Mouse (Mus musculus) heart, embryonic 16.5 days (tissue): ENCODE data around the gene Cyb5d1. TPM values are rescaled to one million over a fixed set of nuclear protein-coding genes. Genes with fewer than 3 reads are reported as not detected.

Experiments
- ATAC-seq: fragments of 200-750 bp; cut with Nextera tagmentation; replicated peaks from 2 replicates; pipeline ENCODE4 v1.8.0; 2017; ENCODE audit warnings: moderate number of reproducible peaks; ENCODE audit not compliant: insufficient read depth, low FRiP score; ENCODE audit errors: extremely low read depth
- H3K27ac ChIP-seq: fragments of 300-500 bp; sonication (generic); 2 replicates; pipeline ENCODE4 v1.5.1; 2014; ENCODE audit warnings: mild to moderate bottlenecking, low read length, control low read depth, moderate library complexity
- H3K27me3 ChIP-seq: fragments of 300-500 bp; sonication (generic); 2 replicates; pipeline ENCODE4 v1.6.1; 2014; ENCODE audit warnings: low read length, mixed read lengths; ENCODE audit not compliant: control insufficient read depth, insufficient read depth
- H3K36me3 ChIP-seq: fragments of 300-500 bp; sonication (generic); 2 replicates; pipeline ENCODE4 v1.6.1; 2014; ENCODE audit not compliant: control insufficient read depth, insufficient read depth
- H3K4me1 ChIP-seq: fragments of 300-500 bp; sonication (generic); 2 replicates; pipeline ENCODE4 v1.6.1; 2014; ENCODE audit warnings: low read length, mixed read lengths; ENCODE audit not compliant: control insufficient read depth, insufficient read depth
- H3K4me2 ChIP-seq: fragments of 300-500 bp; sonication (generic); 2 replicates; pipeline ENCODE4 v1.6.1; 2014; ENCODE audit warnings: low read depth, mild to moderate bottlenecking, control low read depth, low read length
- H3K4me3 ChIP-seq: fragments of 300-500 bp; sonication (generic); 2 replicates; pipeline ENCODE4 v1.5.1; 2014; ENCODE audit warnings: mild to moderate bottlenecking, control low read depth, low read length
- H3K9ac ChIP-seq: fragments of 300-500 bp; sonication (generic); 2 replicates; pipeline ENCODE4 v1.6.1; 2014; ENCODE audit warnings: low read length, control low read depth
- H3K9me3 ChIP-seq: fragments of 300-500 bp; sonication (generic); replicated peaks from 2 replicates; pipeline ENCODE4 v1.6.1; 2016; ENCODE audit warnings: low read length; ENCODE audit not compliant: control insufficient read depth
- WGBS: fragments of 180-500 bp; shearing (Covaris S2); extraction: QIAGEN DNeasy Blood & Tissue Kit; methylation state at CpG from one replicate; pipeline ENCODE4 v1.1.7; 2014; 5-methylcytosine and 5-hydroxymethylcytosine counted together
- polyA plus RNA-seq: library from polyadenylated mRNA; unstranded; fragments of >200 nt; fragmentation: Nextera tagmentation; extraction: Ambion mirVana; gene quantifications from 2 replicates; pipeline ENCODE4 v1.2.1, GENCODE M21; 2015

Gene Cyb5d1
- polyA plus RNA-seq, 1 experiment from 2014 or later = 27.6 TPM

GRCm38 (mm10) chr11:69362021-69362420, 33.4 kb downstream of the Cyb5d1 start:
- no peak overlapping the region for H3K4me3 ChIP-seq
- ATAC-seq = no peak
- 78% methylated on average over 7 of the region's 7 CpGs for WGBS

GRCm38 (mm10) chr11:69357690-69358089, 37.7 kb downstream of the Cyb5d1 start:
- Histone ChIP-seq H3K4me3 (no peak overlapping the region), H3K36me3 (peaks cover 49% of the 10 kb centered on the region), H3K9ac (no peak overlapping the region), H3K27me3 (no peaks in the 10 kb centered on the region), H3K9me3 (no peaks in the 10 kb centered on the region), H3K27ac (no peak overlapping the region), H3K4me2 (no peak overlapping the region), H3K4me1 (no peaks in the 10 kb centered on the region)
- 89% methylated on average over 12 of the region's 12 CpGs for WGBS
- no peak for ATAC-seq

More at GRCm38 (mm10) chr11:69362021-69362420, 33.4 kb downstream of the Cyb5d1 start:
- Histone ChIP-seq H3K9me3 (no peaks in the 10 kb centered on the region), H3K36me3 (peaks cover 32% of the 10 kb centered on the region), H3K4me1 (peaks cover 23% of the 10 kb centered on the region), H3K4me2 (no peak overlapping the region), H3K9ac (no peak overlapping the region), H3K27ac (no peak overlapping the region), H3K27me3 (no peaks in the 10 kb centered on the region)

- WGBS = 92% methylated on average over 5 of the region's 5 CpGs
Observed at GRCm38 (mm10) chr11:69356544-69356943, 38.9 kb downstream of the Cyb5d1 start.

GRCm38 (mm10) chr11:69346441-69346840, 49.0 kb downstream of the Cyb5d1 start:
- Histone ChIP-seq H3K4me1 (no peaks in the 10 kb centered on the region), H3K4me3 (no peak overlapping the region), H3K4me2 (no peak overlapping the region), H3K9me3 (no peaks in the 10 kb centered on the region), H3K27me3 (no peaks in the 10 kb centered on the region), H3K36me3 (peaks cover 9% of the 10 kb centered on the region), H3K9ac (no peak overlapping the region), H3K27ac (no peak overlapping the region)
- 86% methylated on average over 26 of the region's 26 CpGs for WGBS
- no peak for ATAC-seq

More at GRCm38 (mm10) chr11:69356544-69356943, 38.9 kb downstream of the Cyb5d1 start:
- ATAC-seq = no peak
- Histone ChIP-seq H3K27me3 (no peaks in the 10 kb centered on the region), H3K4me2 (no peak overlapping the region), H3K4me1 (no peaks in the 10 kb centered on the region), H3K9ac (no peak overlapping the region), H3K27ac (no peak overlapping the region), H3K9me3 (no peaks in the 10 kb centered on the region), H3K36me3 (peaks cover 50% of the 10 kb centered on the region), H3K4me3 (no peak overlapping the region)

Other genes with a start within 250 kb of the Cyb5d1 start
- gene Alox12b, start 238.6 kb downstream of the Cyb5d1 start, polyA plus RNA-seq = not detected in 2 replicates
- 1.7 TPM in 2 replicates for gene Alox8, start 197.8 kb downstream of the Cyb5d1 start, polyA plus RNA-seq
- 0.05 and 0.10 TPM in 2 replicates for gene Gucy2e, start 158.6 kb downstream of the Cyb5d1 start, polyA plus RNA-seq
- 16.1 and 16.2 TPM in 2 replicates for gene Cntrob, start 71.9 kb downstream of the Cyb5d1 start, polyA plus RNA-seq
- gene Trappc1, start 71.7 kb downstream of the Cyb5d1 start, polyA plus RNA-seq = 176 and 179 TPM in 2 replicates
- 0.79 and 1.2 TPM in 2 replicates for gene Kcnab3, start 69.4 kb downstream of the Cyb5d1 start, polyA plus RNA-seq
- gene Rnf227, start 55.2 kb downstream of the Cyb5d1 start, polyA plus RNA-seq = 6.5 TPM in 2 replicates
- gene Chd3, start 26.2 kb downstream of the Cyb5d1 start, polyA plus RNA-seq = 13.3 and 19.8 TPM in 2 replicates
- gene Naa38, start 144 bp downstream of the Cyb5d1 start, polyA plus RNA-seq = 134 and 135 TPM in 2 replicates
- 39.6 and 45.2 TPM in 2 replicates for gene Tmem88, start 2.6 kb upstream of the Cyb5d1 start, polyA plus RNA-seq
- 17.3 and 18.2 TPM in 2 replicates for gene Kdm6b, start 18.0 kb upstream of the Cyb5d1 start, polyA plus RNA-seq
- gene Dnah2, start 153.5 kb upstream of the Cyb5d1 start, polyA plus RNA-seq = 0.17 and 0.62 TPM in 2 replicates
- 49.9 and 57.0 TPM in 2 replicates for gene Efnb3, start 164.6 kb upstream of the Cyb5d1 start, polyA plus RNA-seq
- 15.1 and 16.5 TPM in 2 replicates for gene Wrap53, start 184.6 kb upstream of the Cyb5d1 start, polyA plus RNA-seq
- gene Trp53, start 184.7 kb upstream of the Cyb5d1 start, polyA plus RNA-seq = 79.1 and 87.0 TPM in 2 replicates
- gene Atp1b2, start 210.3 kb upstream of the Cyb5d1 start, polyA plus RNA-seq = 22.3 and 25.6 TPM in 2 replicates
- 0.20 TPM in 1 of 2 replicates, not detected in the other for gene Shbg, start 222.3 kb upstream of the Cyb5d1 start, polyA plus RNA-seq
- 13.0 and 13.8 TPM in 2 replicates for gene Sat2, start 226.4 kb upstream of the Cyb5d1 start, polyA plus RNA-seq
- 22.1 and 25.4 TPM in 2 replicates for gene Fxr2, start 237.4 kb upstream of the Cyb5d1 start, polyA plus RNA-seq